9 mouse cellular contexts compared by ENCODE assay signal in genomic region chr7:102695358-102696125, GRCm38 (mm10). TPM values are rescaled to one million over a fixed set of nuclear protein-coding genes. Genes with fewer than 3 reads are reported as not detected.
DNase-seq lines count a peak whose midpoint lies in the region; ATAC-seq and TF ChIP-seq lines count a peak whose summit lies in the region.
"Had no signal": no experiment of that assay in that cellular context is flagged by ENCODE, and none has a peak within 500 bp of the region (broad histone marks: within the 10 kb centered on the region; RNA-seq: fewer than 3 reads in every experiment).

Gene Olfr557 (plus strand): TSS chr7:102695910.

- H3K4me3 ChIP-seq in cerebellum, adult 2 months (replicated peaks; ENCODE audit: insufficient read depth, low read depth, low read length), result no peak within 1 kb of the TSS
- H3K4me3 ChIP-seq in limb, embryonic 11.5 days (ENCODE audit: low read depth, low read length), result no peak within 1 kb of the TSS
- no peak within 1 kb of the TSS for H3K4me3 ChIP-seq in small intestine, adult 2 months (ENCODE audit: low read depth, low read length)

- peak in 1 of 2 experiments; percentile 5 for DNase-seq in cerebellum, adult 2 months
- DNase-seq in cerebellum, adult 11 months, result no peak
- DNase-seq in left cerebral cortex, adult 18-20 months (ENCODE audit: low spot score in 2 of 2), result peak; percentile 19 to 46
- no peak for DNase-seq in left cerebral cortex, postnatal 10 days (ENCODE audit: extremely low spot score in 1 of 2, low spot score in 2 of 2)
- peak; percentile 20 for DNase-seq in MEL-GATA-1-ER (ENCODE audit: extremely low read depth, low read depth)
- peak; percentile 26 for DNase-seq in embryo, embryonic 11.5 days (ENCODE audit: low read depth, low spot score)
- peak; percentile 55 for DNase-seq in limb, embryonic 11.5 days (ENCODE audit: low spot score)

- H3K4me1 ChIP-seq in cerebellum, adult 2 months (ENCODE audit: control insufficient read depth, insufficient read depth, low read length), result 0 out of 2 replicates have a peak, but pooled peaks cover 6% of the 10 kb centered on the region
- H3K4me1 ChIP-seq in limb, embryonic 11.5 days (ENCODE audit: control insufficient read depth, insufficient read depth, low read length), result no peaks in the 10 kb centered on the region
- H3K4me1 ChIP-seq in small intestine, adult 2 months (ENCODE audit: control insufficient read depth, insufficient read depth, insufficient read length, low read length), result no peaks in the 10 kb centered on the region

- 45% methylated on average over 5 of the region's 5 CpGs for WGBS in cerebellum, adult 2 months
- WGBS in limb, embryonic 11.5 days, result 85% methylated on average over 5 of the region's 5 CpGs
- 77% methylated on average over 5 of the region's 5 CpGs for WGBS in small intestine, adult 2 months

- peak; percentile 73 for TF ChIP-seq CTCF in cerebellum, adult 2 months (IDR thresholded peaks at IDR 0.05; ENCODE audit: borderline replicate concordance, insufficient read depth, low read depth, low read length)
- peak; percentile 13; the same call in 1 of the 2 replicates for TF ChIP-seq CTCF in small intestine, adult 2 months (IDR thresholded peaks at IDR 0.05; ENCODE audit: extremely low read depth, insufficient read length, insufficient replicate concordance, low read depth, low read length)

- intact Hi-C loops in left cerebral cortex, postnatal 10 days (cut with DNase I), result loop anchor here (10.0 kb wide), 1 partner anchor 219 kb away; the partner anchor contains the start of gene Olfr571

- no peak within 1 kb of the TSS for H3K27ac ChIP-seq in cerebellum, adult 2 months (ENCODE audit: insufficient read depth, low read length)
- no peak within 1 kb of the TSS for H3K27ac ChIP-seq in limb, embryonic 11.5 days (replicated peaks; ENCODE audit: low read depth, low read length)
- H3K27ac ChIP-seq in small intestine, adult 2 months (ENCODE audit: insufficient read depth, low read depth, low read length), result no peak within 1 kb of the TSS

- H3K9me3 ChIP-seq in limb, embryonic 11.5 days (ENCODE audit: control insufficient read depth, low read length), result no peaks in the 10 kb centered on the region

- no peak within 1 kb of the TSS for H3K4me2 ChIP-seq in limb, embryonic 11.5 days (ENCODE audit: low read depth, severe bottlenecking)

- no peak for ATAC-seq in limb, embryonic 11.5 days (ENCODE audit: insufficient number of reproducible peaks, low FRiP score, low TSS enrichment, low read depth)

- no peaks in the 10 kb centered on the region for H3K36me3 ChIP-seq in limb, embryonic 11.5 days (ENCODE audit: control insufficient read depth, insufficient read depth, low read length)
- no peaks in the 10 kb centered on the region for H3K36me3 ChIP-seq in small intestine, adult 2 months (ENCODE audit: control insufficient read depth, insufficient read depth, low read length)

- no peaks in the 10 kb centered on the region for H3K27me3 ChIP-seq in cerebellum, adult 2 months (ENCODE audit: control insufficient read depth, insufficient read depth, low read length)
- no peaks in the 10 kb centered on the region for H3K27me3 ChIP-seq in limb, embryonic 11.5 days (ENCODE audit: control insufficient read depth, insufficient read depth, low read length)
- H3K27me3 ChIP-seq in small intestine, adult 2 months (ENCODE audit: control insufficient read depth, insufficient read depth, low read length), result no peaks in the 10 kb centered on the region

- no peak within 1 kb of the TSS for H3K9ac ChIP-seq in limb, embryonic 11.5 days (ENCODE audit: low read length)

- TF ChIP-seq POLR2A in cerebellum, adult 2 months (IDR thresholded peaks at IDR 0.05; ENCODE audit: borderline replicate concordance, insufficient read depth, low read length), result no peak
- no peak for TF ChIP-seq POLR2A in small intestine, adult 2 months (IDR thresholded peaks at IDR 0.05; ENCODE audit: low read depth, low read length)

RNA-seq across cellular contexts. Expression of gene Olfr557, which starts in this region (rescaled TPM):
- polyA plus RNA-seq in cerebellum, adult 2 months (2012; rRNA removed), result not detected in 2 replicates
- not detected for total RNA-seq in left cerebral cortex, adult 18-20 months (2021)
- not detected for total RNA-seq in left cerebral cortex, postnatal 10 days (2021)
- polyA plus RNA-seq in limb, embryonic 11.5 days (2014; fragmentation: Nextera tagmentation; extraction: Ambion mirVana), result not detected in 2 replicates
- polyA plus RNA-seq in small intestine, adult 2 months (2012; rRNA removed), result not detected in 2 replicates
- polyA plus RNA-seq: neural tube, embryonic 14.5 days had no signal

Comparison
In these comparisons a context has a peak if more than half of its experiments do, and no peak if none do; other contexts are left out.
1. Peak in DNase-seq in left cerebral cortex, adult 18-20 months; RNA of the gene not detected or under 1 TPM.
2. Peak in DNase-seq in limb, embryonic 11.5 days; RNA of the gene not detected or under 1 TPM.
3. DNase-seq: peak in MEL-GATA-1-ER (single experiment) and embryo, embryonic 11.5 days (single experiment); none in cerebellum, adult 11 months (single experiment) and left cerebral cortex, postnatal 10 days (0 of 2).